Mouse (Mus musculus) midbrain, embryonic 13.5 days (tissue): ENCODE data around the gene Casp3. TPM values are rescaled to one million over a fixed set of nuclear protein-coding genes. Genes with fewer than 3 reads are reported as not detected.

Experiments
- ATAC-seq: fragments of 200-750 bp; cut with Nextera tagmentation; 2 replicates; pipeline ENCODE4 v1.8.0; 2017; ENCODE audit warnings: mild to moderate bottlenecking, moderate TSS enrichment, moderate library complexity
- H3K27ac ChIP-seq: fragments of 300-500 bp; sonication (generic); 2 replicates; pipeline ENCODE4 v1.5.1; 2015; ENCODE audit warnings: inconsistent platforms, mild to moderate bottlenecking, moderate library complexity
- H3K27me3 ChIP-seq: fragments of 300-500 bp; sonication (generic); 2 replicates; pipeline ENCODE4 v1.6.1; 2015; ENCODE audit warnings: mild to moderate bottlenecking, inconsistent platforms
- H3K36me3 ChIP-seq: fragments of 300-500 bp; sonication (generic); 2 replicates; pipeline ENCODE4 v1.6.1; 2015; ENCODE audit warnings: mild to moderate bottlenecking, inconsistent platforms
- H3K4me1 ChIP-seq: fragments of 300-500 bp; sonication (generic); replicated peaks from 2 replicates; pipeline ENCODE4 v1.6.1; 2015; ENCODE audit warnings: inconsistent platforms
- H3K4me2 ChIP-seq: fragments of 300-500 bp; sonication (generic); replicated peaks from 2 replicates; pipeline ENCODE4 v1.6.1; 2015; ENCODE audit warnings: moderate library complexity, mild to moderate bottlenecking, inconsistent platforms
- H3K4me3 ChIP-seq: fragments of 300-500 bp; sonication (generic); replicated peaks from 2 replicates; pipeline ENCODE4 v1.5.1; 2015; ENCODE audit warnings: mild to moderate bottlenecking, inconsistent platforms
- H3K9ac ChIP-seq: fragments of 300-500 bp; sonication (generic); replicated peaks from 2 replicates; pipeline ENCODE4 v1.6.1; 2015; ENCODE audit warnings: mild to moderate bottlenecking, inconsistent platforms
- H3K9me3 ChIP-seq: fragments of 300-500 bp; sonication (generic); 2 replicates; pipeline ENCODE4 v1.6.1; 2016; ENCODE audit warnings: mild to moderate bottlenecking, inconsistent platforms
- WGBS: fragments of 180-500 bp; shearing (Covaris S2); methylation state at CpG from one replicate; pipeline ENCODE4 v1.1.7; 2015; 5-methylcytosine and 5-hydroxymethylcytosine counted together
- polyA plus RNA-seq: library from polyadenylated mRNA; unstranded; fragments of >200 nt; fragmentation: Nextera tagmentation; extraction: Ambion mirVana; gene quantifications from 2 replicates; pipeline ENCODE4 v1.2.1, GENCODE M21; 2015

Casp3 gene
- polyA plus RNA-seq, 1 experiment from 2014 or later: 204 TPM

DNA sequence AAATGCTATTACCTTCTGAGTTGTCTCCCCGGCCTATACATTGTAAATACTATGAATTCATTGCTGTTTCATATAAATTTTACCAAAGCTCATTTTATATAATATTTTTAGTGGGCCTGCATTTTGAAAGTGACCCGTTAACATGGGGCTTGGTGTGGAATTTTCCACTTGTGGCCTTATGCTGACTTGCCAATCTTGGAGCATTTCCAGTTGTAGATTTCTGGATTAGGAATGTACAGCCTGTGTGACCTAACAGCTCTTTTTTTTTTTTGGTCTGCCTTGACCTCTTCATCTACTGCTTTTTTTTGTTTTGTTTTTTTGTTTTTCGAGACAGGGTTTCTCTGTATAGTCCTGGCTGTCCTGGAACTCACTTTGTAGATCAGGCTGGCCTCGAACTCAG, 13.8 kb downstream of the Casp3 start:
- Histone ChIP-seq H3K27ac (no peak overlapping the region), H3K4me2 (no peak overlapping the region), H3K4me1 (no peaks in the 10 kb centered on the region), H3K9me3 (no peaks in the 10 kb centered on the region), H3K36me3 (peaks cover 59% of the 10 kb centered on the region), H3K27me3 (no peaks in the 10 kb centered on the region), H3K4me3 (no peak overlapping the region), H3K9ac (no peak overlapping the region)
- ATAC-seq: no peak
- WGBS: 95% methylated on average over 4 of the region's 4 CpGs

DNA sequence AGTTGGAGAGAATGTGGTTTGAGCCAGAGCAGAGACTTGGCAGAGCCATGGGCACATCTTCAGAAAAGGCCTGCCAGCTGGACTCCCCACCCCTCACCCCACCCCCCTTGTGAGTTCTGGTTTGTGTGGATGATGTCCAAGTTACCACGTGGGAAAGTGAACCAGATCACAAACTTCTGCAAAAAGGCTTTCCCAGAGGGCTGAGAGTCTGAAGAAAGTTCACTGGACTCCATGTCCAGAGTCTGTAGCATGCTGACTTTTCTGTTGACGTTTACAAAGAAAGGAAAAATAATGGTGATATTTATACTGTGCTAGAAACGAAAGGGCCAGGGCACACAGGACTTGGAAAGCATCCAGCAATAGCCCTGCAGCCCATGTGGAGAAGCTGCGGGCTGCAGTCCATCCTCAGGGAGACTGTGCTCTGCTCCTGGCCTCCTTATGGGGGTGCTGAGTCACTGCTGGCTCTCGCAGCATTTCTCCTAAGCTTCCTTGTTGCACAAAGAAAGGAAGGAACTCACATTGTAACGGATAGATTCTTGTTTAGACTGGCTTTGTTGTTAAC, 22.0 kb downstream of the Casp3 start:
- Histone ChIP-seq H3K27me3 (no peaks in the 10 kb centered on the region), H3K9me3 (no peaks in the 10 kb centered on the region), H3K9ac (no peak overlapping the region), H3K4me3 (no peak overlapping the region), H3K4me1 (no peaks in the 10 kb centered on the region), H3K4me2 (no peak overlapping the region), H3K36me3 (peaks cover 60% of the 10 kb centered on the region), H3K27ac (0 out of 2 replicates have a peak overlapping the region, but pooled peaks have one; percentile 14)
- ATAC-seq: peak; percentile 73; the same call in 1 of the 2 replicates
- 71% methylated on average over 6 of the region's 6 CpGs for WGBS

DNA sequence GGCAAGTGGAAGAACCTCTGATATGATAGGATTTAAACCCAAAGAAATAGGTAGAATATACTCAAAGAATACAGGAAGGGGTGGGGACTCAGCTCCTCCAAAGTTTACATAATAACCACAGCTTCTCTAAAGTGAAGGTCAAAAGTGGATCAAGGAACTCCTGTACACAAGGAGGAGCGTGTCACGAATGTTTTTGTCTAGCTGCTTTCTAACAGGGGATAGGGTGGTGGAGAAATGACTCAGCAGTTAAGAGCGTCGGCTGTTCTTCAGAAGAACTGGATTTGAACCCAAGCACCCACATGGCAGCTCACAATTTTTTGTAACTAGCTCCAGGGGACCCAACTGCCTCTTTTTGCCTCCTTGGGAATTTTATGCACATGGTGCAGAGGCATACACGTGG, 22.8 kb downstream of the Casp3 start:
- Histone ChIP-seq H3K27me3 (no peaks in the 10 kb centered on the region), H3K4me1 (no peaks in the 10 kb centered on the region), H3K4me2 (no peak overlapping the region), H3K36me3 (peaks cover 54% of the 10 kb centered on the region), H3K27ac (no peak overlapping the region), H3K9me3 (no peaks in the 10 kb centered on the region), H3K9ac (no peak overlapping the region), H3K4me3 (no peak overlapping the region)
- WGBS: 91% methylated on average over 5 of the region's 5 CpGs
- ATAC-seq: no peak

DNA sequence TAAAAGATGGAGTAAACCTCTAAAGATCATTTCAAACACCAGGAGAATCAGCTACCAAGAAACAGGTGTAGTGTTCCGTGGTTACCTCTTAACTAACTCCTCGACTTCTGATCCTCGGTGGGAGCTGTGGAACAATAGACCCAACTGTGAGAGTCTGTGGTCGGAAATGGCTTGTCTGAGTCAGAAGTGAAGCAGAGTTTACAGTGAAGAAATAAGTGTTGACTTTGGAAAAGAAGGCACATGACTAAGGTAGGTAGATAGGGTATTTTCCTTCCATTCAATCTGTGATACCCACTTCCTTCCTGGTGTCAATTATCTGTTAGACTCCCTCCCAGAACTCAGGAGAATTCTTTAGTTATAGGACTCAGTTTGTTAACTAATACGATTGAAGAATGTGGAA, 24.2 kb downstream of the Casp3 start:
- ATAC-seq: no peak
- Histone ChIP-seq H3K9me3 (no peaks in the 10 kb centered on the region), H3K9ac (no peak overlapping the region), H3K36me3 (peaks cover 40% of the 10 kb centered on the region), H3K4me3 (no peak overlapping the region), H3K4me1 (no peaks in the 10 kb centered on the region), H3K27me3 (no peaks in the 10 kb centered on the region), H3K27ac (no peak overlapping the region), H3K4me2 (no peak overlapping the region)
- WGBS: 87% methylated on average over 5 of the region's 5 CpGs

DNA sequence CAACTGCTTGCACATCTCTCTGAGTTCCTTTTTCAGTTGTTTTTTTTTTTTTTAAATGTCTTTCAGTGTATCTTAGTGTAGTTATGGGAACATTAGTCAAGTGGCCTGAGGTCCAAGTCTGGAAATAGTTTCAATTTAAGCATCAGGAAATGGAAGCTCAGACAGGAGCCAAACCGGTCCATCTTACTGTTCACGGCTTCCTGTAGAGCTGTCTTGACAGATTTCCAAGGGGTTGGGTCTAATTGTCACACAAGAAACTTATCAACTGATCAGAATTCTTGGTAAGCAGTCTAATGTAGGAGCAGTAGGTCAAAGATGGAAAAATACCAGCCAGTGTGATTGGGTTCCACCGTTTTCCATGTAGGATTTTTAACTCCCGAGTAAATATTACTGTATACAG, 31.3 kb downstream of the Casp3 start:
- no peak overlapping the region for H3K27ac ChIP-seq
- no peaks in the 10 kb centered on the region for H3K27me3 ChIP-seq
- no peak overlapping the region for H3K9ac ChIP-seq
- ATAC-seq: no peak
- no peak overlapping the region for H3K4me3 ChIP-seq
- no peak overlapping the region for H3K4me2 ChIP-seq
- WGBS: 93% methylated on average over 4 of the region's 4 CpGs
- no peaks in the 10 kb centered on the region for H3K36me3 ChIP-seq
- no peaks in the 10 kb centered on the region for H3K4me1 ChIP-seq
- H3K9me3 ChIP-seq: no peaks in the 10 kb centered on the region

DNA sequence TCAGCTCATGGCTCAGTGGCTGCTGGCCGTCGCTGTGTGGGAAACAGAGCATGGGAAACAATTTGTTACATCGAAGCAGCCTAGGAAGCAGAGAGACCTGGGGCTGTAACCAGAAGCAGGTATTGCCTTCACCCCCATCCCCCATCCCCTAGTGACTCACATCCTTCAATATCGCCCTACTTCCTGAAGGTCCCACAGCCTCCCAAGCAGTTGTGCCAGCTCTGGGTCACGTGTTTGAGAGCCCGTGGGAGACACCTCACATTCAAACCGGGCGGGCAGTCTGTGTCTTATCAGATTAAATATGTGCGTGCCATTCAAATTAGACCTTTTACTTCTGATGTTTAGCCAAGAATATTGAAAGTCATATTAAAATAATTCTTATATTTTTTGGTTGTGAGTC, 34.8 kb downstream of the Casp3 start:
- WGBS: 86% methylated on average over 9 of the region's 9 CpGs
- no peak for ATAC-seq

DNA sequence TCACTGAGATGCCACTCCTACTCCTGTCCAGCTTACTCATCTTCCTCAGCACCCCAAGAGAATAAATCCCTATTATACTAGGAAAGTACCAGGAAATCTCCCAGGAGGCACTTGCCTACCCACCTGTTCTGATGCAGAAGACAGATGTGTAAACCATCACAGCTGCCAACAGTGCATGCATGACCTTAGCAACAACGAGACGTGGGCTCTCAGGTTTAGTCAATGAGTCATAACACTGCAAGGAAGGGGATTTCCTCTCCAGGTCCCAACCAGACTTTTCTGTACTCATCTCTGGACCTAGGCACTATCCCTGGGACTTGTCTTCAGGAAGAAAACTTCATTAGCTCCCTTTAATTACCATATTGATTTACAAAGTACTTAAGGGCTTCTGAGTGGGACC, 38.8 kb downstream of the Casp3 start:
- Histone ChIP-seq H3K27me3 (no peaks in the 10 kb centered on the region), H3K9ac (no peak overlapping the region), H3K9me3 (no peaks in the 10 kb centered on the region), H3K4me3 (no peak overlapping the region), H3K27ac (no peak overlapping the region), H3K4me2 (no peak overlapping the region), H3K4me1 (no peaks in the 10 kb centered on the region), H3K36me3 (no peaks in the 10 kb centered on the region)
- WGBS: 96% methylated on average over 2 of the region's 2 CpGs
- no peak for ATAC-seq

More for the DNA sequence above, 34.8 kb downstream of the Casp3 start:
- Histone ChIP-seq H3K9ac (no peak overlapping the region), H3K27ac (no peak overlapping the region), H3K4me1 (no peaks in the 10 kb centered on the region), H3K27me3 (no peaks in the 10 kb centered on the region), H3K36me3 (no peaks in the 10 kb centered on the region), H3K9me3 (no peaks in the 10 kb centered on the region), H3K4me3 (no peak overlapping the region), H3K4me2 (no peak overlapping the region)

DNA sequence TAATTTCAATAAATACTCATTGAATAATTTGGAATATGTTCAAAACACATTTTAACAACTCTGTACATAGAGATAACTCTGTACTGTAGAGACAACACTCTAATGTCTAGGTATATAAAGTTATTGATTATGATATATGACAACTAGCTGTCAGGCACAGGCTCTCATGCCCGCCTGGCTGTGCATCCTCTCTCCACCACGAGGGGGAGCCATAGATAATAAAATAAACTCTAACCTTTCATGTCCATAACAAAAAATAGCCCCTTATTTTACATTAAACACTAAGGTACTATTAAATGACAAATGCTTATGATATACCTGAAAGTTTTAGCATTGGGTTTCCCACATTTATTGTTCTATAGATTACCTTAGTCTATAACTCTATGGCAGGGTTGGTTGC, 54.4 kb downstream of the Casp3 start:
- no peaks in the 10 kb centered on the region for H3K9me3 ChIP-seq
- no peak overlapping the region for H3K4me3 ChIP-seq
- WGBS: 2% methylated on average over 2 of the region's 2 CpGs
- no peak overlapping the region for H3K9ac ChIP-seq
- ATAC-seq: no peak
- no peaks in the 10 kb centered on the region for H3K4me1 ChIP-seq
- H3K27me3 ChIP-seq: no peaks in the 10 kb centered on the region
- no peaks in the 10 kb centered on the region for H3K36me3 ChIP-seq
- H3K27ac ChIP-seq: no peak overlapping the region
- no peak overlapping the region for H3K4me2 ChIP-seq

DNA sequence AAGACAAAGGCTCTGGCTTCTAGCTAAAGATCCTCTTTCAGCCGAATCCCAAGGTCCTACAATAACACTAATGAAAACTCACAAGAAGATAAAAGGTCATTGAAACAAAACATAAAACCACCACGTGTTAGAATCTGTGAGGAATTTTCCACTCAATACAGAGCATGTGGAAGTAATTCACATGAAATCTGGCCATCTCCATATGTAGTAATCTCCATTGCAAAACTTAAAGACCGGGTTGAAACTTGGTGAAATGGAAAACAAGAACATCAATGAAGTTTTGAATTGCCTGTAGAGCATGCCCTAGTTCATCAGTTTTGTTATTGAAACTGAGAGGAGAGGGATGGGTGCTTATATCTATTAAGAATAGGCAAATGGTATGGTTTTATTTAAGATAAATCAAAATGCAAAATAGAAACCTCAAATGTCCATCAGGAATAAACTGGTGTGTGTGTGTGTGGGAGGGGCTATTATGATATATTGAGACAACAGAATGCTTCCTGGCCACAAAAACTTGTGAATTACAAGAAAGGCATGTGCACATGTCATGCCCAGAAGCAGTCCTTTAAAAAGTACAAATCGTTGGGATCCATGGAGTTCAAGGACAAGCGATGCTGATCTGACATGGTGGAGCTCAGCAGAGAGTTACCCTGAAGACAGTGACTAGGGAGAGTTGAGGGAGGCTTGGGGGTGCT, 63.7 kb downstream of the Casp3 start:
- no peak overlapping the region for H3K27ac ChIP-seq
- no peak overlapping the region for H3K4me3 ChIP-seq
- ATAC-seq: no peak
- no peaks in the 10 kb centered on the region for H3K9me3 ChIP-seq
- H3K36me3 ChIP-seq: no peaks in the 10 kb centered on the region
- no peak overlapping the region for H3K9ac ChIP-seq
- no peaks in the 10 kb centered on the region for H3K27me3 ChIP-seq
- 71% methylated on average over 5 of the region's 5 CpGs for WGBS
- H3K4me1 ChIP-seq: no peaks in the 10 kb centered on the region
- no peak overlapping the region for H3K4me2 ChIP-seq

DNA sequence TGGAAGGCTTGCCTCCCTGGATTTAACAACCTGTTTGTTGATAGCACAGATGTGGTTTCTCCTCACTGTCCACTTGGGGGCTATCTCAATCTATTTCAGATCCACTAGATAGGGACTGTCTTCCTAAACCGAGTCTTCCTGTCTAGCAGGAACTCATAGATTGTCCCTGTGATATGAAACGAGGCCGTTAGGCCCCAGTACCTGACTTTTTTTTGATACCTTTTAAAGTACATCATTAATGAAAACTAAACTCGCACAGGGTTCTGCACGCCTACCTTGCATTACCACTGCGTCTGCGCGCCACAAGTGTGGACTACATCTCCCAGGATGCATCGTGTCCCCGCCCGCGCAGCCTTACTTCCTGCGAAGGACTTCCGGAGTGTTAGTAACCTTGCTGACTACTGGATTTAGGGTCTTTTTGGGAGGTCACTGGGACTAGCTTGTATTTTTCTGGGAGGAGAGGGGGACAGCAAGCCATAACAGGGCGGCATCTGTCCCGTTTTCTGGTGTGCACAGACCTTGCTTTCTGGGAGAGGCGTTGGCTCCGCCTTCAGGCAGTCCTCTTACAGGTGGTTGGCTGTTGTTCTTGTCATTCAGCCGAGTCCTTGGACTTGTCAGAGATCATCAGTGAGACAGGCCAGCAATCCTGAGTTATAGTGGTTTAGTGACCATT, 69.7 kb downstream of the Casp3 start:
- Histone ChIP-seq H3K36me3 (no peaks in the 10 kb centered on the region), H3K9me3 (no peaks in the 10 kb centered on the region), H3K4me2 (peak overlapping the region; percentile 47), H3K27ac (peak overlapping the region; percentile 86), H3K4me3 (peak overlapping the region; percentile 60), H3K27me3 (no peaks in the 10 kb centered on the region), H3K4me1 (peaks cover 6% of the 10 kb centered on the region), H3K9ac (peak overlapping the region; percentile 73)
- under 1% methylated on average over 19 of the region's 19 CpGs for WGBS
- peak; percentile 100 for ATAC-seq
